Mouse (Mus musculus): ENCODE data around the gene Hamp.

The Hamp gene

DNA sequence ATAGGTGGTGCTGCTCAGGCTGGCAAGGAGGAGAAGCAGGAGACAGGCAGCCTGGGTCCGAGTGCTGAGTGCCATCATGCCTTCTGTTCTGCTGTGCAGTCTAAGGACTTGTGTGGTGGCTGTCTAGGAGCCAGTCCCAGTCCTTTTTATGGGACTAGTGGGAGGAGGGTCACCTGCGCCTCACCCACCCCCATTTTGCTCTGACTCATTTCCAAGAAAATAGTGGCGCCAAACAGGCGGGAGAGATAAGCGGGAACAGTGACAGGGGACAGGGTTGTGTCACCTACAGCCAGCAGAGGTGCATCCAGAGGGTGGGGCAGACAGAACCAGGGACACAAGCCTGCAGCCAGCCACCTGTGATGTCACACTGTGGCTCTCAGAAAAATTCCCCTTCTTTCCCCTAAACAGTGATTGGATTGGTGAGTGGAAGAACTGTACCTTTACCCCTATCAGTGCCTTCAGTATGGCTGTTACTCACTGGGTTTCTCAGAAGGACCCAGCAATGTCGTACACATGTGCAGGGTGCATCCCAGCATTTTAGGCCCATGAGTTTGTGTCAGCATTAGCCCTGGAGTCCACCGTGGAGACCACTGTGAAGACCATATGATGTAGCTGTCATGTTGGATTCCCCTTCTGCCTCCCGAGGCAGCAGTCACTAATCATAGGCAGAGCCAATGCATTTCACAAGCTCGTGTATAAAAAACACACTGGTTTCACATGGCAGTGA is at the start of gene Hamp:
TSS of gene Hamp (minus strand) at position 124 of the 727 bp plus-strand sequence.
- DNase-seq (ENCODE audit: low spot score), result no peak

DNA sequence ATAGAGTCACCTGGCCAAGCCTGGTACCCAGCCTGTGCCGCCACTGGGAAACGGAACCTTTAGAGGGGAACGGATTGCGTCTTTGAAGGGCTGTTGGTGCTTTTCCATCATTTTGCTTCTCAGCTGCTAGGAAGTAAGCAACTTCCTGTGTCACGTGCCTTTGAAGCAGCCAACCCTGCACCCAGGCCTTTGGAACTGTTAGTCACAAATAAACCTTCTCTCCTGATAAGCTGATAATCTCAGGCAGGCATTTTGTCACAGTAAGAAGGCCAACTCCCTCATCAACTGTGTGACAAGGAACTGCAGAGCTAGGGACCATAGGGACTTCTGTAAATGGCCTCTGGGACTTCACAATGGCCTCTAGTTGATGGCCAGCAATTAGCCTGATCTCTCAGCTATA is 48.3 kb upstream of the Hamp start:
- DNase-seq (ENCODE audit: low spot score), result no peak

DNA sequence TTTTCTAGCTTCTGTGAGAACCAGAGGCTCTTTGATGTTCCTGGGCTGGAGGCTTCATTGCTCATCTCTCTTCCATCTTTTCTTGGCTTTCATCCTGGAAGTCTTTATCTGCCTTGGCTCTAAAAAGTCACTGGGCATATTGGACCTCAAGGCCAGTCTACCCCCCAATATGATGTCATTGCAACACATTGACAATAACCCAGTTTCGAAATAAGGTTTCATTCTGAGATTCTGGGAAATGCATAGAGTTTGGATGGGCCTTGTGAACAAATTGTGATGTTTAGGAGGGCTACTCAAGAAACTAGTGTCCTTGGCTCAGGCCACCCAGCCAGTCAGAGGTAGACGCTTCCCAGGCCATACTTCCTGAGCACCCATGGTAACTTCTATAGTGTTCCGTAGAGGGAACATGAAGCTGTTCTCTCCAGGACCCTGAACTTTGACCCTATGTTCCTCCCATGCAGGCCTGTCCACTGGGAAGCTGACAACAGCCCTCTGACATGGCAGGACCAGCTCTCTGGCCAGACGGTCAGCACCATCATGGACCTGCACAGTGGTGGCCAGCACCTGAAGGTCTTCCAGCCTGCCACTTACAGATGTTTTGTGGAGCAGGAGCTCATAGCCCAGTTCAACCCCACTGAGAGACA is 44.8 kb upstream of the Hamp start:
- no peak for DNase-seq (ENCODE audit: low spot score)

DNA sequence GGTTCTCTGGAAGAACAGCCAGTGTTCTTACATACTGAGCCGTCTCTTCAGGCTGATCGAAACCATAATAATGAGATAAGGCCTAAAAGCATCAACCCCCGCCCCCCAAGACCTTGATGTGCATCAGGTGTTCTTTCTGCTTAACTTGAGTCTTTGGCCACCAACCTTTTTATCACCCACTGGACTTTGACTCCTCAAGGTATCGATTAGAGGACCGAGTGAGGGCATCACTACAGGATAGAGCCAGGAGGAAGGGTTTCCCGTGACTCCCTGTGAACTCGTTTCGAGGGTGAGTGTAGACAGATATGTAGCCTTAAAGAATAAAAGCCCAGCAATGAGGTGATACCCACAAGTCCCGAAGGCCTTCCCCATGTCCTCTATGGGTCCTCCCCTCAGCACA is 41.5 kb upstream of the Hamp start:
- DNase-seq (ENCODE audit: low spot score), result no peak

DNA sequence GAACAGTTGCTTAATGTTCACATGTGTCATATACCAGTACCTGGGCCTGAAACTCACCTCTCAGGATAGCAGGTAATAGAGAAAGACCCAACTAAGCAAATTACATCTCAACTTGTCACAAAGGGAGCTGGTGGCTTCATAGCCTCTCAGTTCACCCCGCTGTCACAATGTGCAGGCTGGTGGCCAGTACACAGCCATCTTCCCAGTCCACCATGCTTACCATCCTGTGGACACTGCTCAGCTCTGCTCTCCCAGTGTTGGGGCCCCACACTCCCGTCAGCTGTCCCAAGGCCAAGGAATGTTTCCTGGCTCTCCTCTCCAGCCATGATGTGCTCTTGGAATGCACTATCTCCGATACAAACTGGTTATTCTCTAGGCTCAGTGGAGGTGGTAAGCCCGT is 37.9 kb upstream of the Hamp start:
- no peak for DNase-seq (ENCODE audit: low spot score)

DNA sequence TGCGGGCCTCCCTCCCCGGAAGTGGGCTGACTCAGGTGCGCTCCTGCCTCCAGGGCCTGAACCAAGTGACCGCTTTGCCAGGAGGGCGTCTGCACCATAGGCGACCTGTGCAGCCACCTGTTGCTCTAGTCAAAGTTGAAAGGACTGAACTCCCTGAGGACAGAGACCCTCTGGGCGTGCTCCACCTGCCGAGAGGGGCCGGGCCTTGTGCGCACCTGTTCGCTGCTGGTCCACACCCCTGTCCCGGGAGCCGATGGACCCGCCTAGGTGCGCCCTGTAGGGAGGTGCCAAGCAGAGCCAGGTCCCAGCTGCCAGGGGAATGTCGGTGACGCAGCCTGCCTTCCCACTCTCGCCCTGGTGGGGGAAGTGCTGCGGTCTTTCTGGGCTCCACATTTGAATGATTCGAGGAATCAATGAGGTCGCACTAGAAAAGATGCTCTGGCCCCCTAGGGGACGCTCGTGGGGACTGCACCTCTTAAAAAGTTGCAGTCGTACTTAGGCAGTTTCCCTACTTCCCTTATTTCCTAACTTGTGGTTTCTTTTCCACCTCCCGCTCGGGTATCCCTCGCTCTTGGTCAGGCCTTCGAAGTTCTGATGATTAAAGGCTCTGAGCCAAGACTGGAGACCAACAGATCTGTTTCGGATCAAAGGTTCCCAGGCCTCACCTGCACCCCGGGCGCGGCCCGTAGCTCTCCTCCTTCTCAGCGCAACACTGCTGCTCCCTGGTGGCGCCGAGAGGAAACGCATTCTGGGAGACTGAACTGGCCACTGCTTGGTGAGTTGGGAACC is 29.9 kb upstream of the Hamp start, which contains the start of gene Fam187b:
TSS of gene Fam187b (plus strand) at position 290 of the 789 bp plus-strand sequence.
- DNase-seq (ENCODE audit: low spot score), result peak; percentile 73

DNA sequence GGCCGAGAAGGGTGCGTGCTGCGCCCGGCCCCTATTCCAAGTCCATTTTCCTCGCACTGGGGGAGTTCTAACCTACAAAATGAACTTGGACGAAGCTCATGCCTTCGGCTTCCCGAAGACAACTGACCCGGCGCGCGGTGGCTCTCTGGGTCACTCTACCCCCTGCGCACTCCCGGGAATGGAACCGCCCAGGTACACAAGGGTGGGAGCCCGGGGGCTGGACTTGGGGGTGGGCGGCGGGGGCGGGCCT is 29.3 kb upstream of the Hamp start, which contains the start of gene Lsr:
TSS of gene Lsr (minus strand) at position 214 of the 250 bp plus-strand sequence.
- no peak for DNase-seq (ENCODE audit: low spot score)

DNA sequence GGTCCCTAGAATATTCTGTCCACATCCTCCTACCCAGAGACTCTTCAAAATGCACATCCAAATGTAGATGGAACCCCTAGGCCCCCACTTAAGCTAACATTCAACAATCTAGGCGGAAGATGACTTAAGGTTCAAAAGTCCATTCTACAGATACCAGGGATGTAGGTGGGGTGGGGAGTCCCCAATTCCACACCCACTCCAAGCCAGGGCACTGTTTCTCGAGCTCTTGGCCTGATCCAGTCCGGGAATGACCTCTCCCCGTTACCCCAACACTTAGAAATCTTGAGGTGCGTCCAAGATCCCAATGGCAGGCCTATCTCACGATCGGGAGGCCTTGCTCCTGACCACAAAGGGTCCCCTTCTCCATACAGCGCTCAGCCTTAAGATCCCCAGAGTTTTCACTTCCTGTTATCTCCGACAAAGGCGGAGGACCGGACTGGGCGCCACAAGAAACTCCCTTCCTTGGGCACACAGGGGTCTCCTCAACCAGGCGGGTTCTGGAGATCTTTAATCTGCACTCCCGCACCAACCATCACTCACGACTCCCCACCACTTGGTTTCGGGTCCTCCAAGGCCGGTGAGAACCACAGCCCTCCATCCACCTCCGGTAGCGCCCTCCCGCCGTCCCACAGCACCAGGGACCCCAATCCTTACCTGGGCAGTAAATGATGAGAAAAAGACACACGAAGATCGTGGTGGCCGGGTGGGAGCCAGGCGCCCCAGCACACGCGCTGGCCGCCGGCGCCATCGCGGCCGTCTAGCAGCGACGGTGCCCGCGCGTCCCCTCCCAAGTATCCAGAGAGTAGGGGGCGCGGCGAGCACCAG is 28.8 kb upstream of the Hamp start:
- no peak for DNase-seq (ENCODE audit: low spot score)

DNA sequence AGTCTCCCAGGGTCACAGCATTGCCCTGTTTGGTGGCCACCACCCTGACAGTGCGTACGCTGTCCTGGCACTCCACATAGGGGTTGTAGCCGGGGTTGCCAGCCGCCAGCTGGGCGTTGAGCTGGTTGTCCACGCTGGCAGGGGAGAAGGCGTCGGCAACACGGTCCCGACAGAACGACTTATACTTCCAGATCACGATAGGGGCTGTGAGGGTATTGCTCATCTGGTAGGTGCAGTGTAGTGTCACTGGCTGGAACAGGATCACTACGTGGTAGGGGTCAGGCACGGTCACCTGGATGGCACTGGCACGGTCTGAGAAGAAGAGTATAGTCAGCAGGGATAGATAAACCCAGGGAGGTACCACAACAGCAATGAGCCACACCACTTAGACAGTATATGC is 28.1 kb upstream of the Hamp start:
- no peak for DNase-seq (ENCODE audit: low spot score)

DNA sequence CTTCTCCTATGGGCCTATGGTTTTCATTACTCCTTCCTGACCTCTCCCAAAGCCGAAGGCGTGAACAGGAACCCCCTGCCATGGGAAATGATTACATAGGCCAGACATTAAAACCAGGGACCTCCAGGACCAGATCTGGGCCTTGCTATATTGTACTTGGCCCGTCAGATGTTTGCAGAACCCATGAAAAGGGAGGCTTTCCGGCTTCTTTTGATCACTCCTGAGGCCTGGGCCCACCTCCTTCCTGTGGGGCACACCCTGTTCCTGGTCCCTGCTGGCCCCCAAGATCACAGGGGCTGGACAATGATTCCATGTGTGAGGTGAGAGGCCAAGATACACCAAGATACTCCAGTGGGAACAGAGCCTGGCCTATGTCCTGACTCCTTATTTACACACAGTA is 25.3 kb upstream of the Hamp start:
- no peak for DNase-seq (ENCODE audit: low spot score)

DNA sequence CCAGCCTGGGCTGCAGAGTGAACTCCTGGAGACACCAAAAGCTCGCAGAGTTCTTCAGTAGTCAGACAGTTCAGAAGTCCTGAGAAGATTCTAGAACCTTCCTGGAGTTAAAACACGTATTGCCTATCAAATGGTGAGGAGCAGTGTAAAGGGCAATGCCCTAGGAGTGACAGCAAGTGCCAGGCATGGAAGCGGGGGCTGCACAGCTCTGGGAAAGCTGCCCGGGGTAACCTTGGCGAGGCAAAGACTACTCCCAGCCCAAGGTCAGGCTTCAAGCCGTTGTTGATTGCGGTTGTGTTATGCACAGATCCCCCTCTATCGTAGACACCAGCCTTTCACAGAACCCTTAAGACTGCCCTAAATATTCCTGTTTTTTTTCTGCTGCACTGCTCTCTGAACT is 24.8 kb upstream of the Hamp start:
- no peak for DNase-seq (ENCODE audit: low spot score)

DNA sequence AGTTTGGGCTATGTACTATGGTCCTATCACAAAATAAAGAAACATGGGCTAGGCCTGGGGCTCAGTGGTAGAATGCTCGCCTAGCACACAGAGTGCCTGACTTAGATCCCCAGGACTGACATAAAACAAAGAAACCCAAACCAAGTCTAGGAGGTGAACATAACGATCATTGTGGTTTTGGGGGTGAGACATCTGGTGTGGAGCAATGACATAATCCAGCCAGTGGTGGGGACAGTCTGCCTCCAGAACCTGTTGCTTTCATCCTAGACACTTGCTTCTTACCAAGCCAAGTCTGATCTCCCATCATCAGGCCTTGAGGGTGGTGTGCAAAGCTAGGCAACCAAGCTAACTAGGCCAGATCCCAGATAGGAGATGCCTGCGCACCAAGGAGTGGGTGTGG is 22.8 kb upstream of the Hamp start:
- no peak for DNase-seq (ENCODE audit: low spot score)

DNA sequence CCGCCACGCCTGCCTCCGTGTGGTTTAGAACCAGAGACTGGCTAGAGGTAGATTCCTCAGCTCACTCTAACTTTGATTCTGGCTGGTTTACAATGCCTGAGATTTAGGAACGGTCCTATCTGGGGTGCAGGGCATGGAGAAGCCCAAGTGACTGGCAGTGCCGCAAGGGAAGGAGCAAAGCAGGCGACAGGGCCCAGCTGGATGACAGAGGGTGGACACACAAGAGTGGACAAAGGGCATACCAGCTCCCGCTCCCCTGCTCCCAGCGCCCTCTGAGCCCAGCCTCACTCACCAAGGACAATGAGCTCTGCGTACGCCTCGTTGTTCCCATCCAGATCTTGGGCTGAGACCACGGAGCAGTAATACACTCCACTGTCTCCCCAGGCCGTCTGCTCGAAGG is 21.8 kb upstream of the Hamp start:
- no peak for DNase-seq (ENCODE audit: low spot score)

DNA sequence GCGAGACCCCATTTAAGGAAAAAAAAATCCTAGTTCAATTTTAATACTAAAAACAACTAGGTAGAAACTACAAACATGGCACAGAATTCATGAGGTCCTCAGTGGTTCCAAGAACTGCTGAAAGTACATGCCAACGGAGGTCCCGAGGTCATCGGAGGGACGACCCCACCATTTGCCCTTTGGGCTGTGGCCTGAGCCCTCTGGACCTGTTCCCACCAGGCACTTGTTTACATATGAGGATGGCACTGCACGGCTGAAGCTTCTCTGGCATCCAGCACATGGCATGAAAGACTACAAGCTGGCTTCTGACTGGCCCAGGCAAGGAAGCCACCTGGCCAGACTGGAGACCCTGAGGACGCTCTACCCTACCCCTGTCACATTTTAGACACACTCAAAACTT is 20.5 kb upstream of the Hamp start:
- no peak for DNase-seq (ENCODE audit: low spot score)

DNA sequence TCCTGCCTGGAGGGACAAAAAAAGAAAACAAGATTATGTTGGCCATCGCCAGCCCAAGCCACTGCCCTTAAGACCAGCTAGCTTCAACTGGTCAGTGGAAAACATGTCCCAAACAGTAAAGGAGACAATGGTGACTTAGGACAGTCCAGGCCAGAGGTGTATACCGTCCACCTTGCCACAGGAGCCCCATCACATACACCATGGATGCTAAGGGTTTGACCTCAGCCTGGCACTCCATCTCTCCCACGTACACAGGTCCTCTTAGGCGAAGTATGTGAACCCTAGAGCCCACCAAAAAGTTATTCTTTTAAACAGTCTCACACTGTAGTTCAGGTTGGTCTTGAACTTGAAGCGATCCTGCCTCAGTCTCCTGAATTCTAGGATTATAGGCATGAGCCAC is 19.0 kb upstream of the Hamp start:
- no peak for DNase-seq (ENCODE audit: low spot score)

DNA sequence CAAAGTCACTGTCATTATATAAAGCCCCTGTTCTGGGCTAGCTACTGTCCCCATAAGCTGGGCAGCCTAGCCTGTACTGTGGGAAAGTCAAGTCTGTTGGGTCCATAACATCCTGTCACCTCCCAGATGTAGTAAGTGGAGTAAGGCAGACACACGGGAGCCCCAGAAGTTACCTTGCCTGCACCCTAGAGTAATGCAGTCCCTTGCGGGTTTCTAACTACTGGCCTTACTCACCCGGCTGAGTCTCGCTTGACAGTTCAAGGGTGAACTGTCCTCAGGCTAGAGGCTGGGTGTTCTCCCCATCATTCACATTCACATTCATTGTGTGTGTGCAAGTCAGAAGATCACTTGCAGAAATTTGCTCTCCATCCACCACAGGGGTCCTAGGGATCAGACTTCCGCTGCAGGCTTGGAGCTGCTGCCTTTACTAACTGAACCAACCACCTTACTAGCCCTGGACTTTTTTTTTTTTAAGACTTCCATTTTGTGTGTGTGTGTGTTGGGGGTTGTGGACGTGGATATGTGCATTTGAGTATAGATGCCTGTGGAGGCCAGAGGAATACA is 16.0 kb upstream of the Hamp start:
- no peak for DNase-seq (ENCODE audit: low spot score)

DNA sequence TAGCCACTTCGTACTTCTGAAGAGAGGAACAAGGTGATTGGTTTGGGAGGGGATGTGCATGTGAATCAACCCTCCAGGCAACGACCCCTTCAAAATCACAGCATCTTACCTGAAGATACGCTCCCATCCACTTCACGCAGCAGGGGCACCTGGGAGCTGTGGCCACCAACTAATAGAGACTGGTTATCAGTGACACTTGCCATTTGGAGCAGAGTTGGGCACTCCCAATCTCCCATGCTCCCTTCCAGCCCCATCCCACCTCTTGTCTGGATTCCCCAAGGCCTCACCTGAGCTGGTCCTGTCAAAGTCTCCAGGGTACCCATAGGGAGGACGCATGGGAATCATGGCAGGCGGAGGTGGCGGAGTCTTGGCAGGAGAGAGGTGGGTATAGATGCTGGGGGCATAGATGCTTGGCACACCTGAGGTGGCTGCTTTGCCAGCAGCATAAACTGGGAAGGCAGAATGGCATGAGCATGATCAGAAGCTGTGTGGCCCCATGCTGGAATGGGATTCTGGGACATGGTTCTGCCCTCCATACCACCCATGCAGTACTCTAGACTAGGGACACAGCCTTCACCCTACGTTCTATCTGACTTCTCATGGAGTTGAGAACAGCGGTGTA is 15.1 kb upstream of the Hamp start:
- DNase-seq (ENCODE audit: low spot score), result no peak

DNA sequence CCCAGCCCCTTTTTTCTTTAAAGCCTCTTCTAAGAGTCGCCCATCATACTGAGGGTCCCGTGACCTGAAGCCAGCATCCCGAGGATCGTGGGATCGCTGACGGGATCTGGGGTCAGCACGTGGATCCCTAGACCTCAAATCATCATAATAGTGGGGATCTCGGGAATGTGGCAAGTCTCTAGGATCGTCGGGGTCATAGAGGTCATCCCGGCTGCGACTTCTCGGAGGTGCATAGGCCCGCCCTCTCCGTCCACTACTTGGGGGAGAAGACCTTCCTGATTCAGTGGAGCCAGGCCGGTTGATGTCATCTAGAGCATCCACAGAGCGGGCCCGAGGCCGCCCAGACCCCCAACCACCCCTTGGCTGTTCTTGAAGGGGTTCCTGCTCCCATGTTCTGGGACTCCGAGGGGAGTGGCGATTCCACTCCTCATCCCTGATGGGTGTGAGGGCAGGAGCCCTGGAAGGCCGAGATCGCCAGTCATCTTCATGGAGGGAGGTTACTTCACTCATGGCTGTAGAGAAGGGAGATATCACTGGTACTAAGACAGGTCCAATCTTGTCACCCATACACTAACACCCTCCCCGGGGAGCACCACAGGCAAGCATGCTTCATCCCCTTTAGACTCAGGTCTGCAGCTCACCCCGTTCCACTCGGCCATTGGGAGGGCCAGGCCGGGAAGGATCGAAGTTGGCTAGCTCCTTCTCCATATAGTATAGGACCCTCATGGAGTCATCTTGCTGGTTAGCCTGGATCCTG is 14.5 kb upstream of the Hamp start:
- DNase-seq (ENCODE audit: low spot score), result no peak

DNA sequence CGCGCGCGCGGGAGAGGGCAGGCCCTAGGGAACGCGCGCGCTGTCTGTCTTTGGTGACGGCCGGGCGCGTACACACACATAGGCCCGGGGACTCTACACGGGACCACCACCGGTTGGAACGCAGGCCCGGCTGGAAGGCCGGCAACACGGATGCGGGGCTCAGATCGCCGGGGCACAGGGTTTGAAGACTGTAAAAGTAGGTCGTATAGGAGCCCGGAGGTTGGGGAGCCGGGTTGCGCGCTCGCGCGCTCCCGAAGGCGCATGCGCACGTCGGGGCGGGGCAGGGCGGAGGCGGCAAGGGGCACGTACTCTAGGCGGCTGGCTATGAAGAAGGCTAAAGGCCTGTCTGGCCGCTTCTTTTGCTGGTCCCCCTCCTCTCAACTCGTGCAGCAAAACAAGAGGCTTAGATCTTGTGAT is 13.5 kb upstream of the Hamp start:
- DNase-seq (ENCODE audit: low spot score), result peak; percentile 84

DNA sequence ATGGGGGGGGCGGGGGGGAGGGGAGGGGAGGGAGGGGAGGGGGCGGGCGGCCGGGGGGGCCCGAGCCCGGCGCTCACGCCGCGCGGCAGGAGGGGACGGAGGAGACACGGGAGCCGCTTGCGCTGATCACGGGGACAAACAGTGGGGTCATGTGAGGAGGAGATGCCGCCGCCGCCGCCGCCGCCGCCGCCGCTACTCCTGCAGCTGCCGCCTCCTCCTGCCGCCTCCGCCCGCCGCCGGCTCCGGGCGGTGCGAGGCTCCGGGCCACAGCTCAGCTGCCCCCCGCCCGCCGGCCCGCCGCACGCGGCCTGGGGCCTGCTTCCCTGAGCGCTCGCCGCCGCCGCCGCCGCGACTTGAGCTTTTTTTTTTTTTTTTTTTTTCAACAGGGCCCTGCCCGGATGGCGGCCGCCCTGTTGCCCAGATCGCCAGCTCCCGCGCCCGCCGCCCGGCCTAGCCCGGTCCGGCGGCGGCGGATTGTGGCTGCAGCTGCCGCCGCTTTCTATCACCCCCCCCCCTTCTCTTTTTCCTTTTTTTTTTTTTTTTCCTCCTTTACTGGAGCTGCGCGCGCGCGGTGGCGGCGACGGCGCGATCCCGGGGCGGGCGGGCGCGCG is 13.0 kb upstream of the Hamp start, which contains the start of gene Usf2:
TSS of gene Usf2 (minus strand) at position 48 of the 611 bp plus-strand sequence.
- DNase-seq (ENCODE audit: low spot score), result peak; percentile 60

All from adipocyte (in vitro differentiated cells).